Mouse (Mus musculus) liver, embryonic 14.5 days (tissue): Measurements from ENCODE around the gene Zfp64.

ENCODE experiments used
- CTCF ChIP-seq: IDR thresholded peaks from 2 replicates; pipeline ENCODE4 v1.5.1; 2016; ENCODE audit warnings: antibody characterized with exemption, low read depth, control low read depth
- EP300 ChIP-seq: IDR thresholded peaks from 2 replicates; pipeline ENCODE4 v1.6.1; 2016; ENCODE audit warnings: antibody characterized with exemption, low read depth

DNA sequence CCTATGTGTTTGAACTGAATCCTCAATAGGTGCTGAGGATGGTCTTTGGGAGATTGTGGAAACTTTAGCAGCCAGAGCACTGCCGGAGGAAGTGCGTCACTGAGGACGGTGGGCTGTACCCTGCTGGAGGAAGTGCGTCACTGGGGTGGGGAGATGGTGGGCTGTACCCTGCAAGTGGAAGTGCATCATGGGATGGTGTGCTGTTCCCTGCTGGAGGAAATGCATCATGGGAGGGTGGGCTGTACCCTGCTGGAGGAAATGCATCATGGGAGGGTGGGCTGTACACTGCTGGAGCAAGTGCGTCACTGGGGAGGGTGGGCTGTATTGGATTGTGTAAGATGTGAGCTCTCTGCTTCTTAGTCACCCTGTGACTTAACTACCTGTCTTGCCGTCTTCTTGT, 25.5 kb upstream of the Zfp64 start:
- TF ChIP-seq CTCF, result no peak
- no peak for TF ChIP-seq EP300
